Mouse (Mus musculus): Measurements from ENCODE around the gene Bcar3. TPM values are rescaled to one million over a fixed set of nuclear protein-coding genes. Genes with fewer than 3 reads are reported as not detected.

The Bcar3 gene
- polyA plus RNA-seq, 1 experiment from 2014 or later, result 2.8 TPM

- 67% methylated on average over 9 of the region's 9 CpGs for WGBS
- H3K4me1 ChIP-seq (ENCODE audit: control insufficient read depth in 2 of 2, insufficient read depth in 2 of 2, low read length in 2 of 2), result peaks cover 12 to 14% of the 10 kb centered on the region in 2 experiments
- H3K27me3 ChIP-seq (ENCODE audit: control insufficient read depth, insufficient read depth, low read length), result no peaks in the 10 kb centered on the region; the same call in 1 of the 2 replicates
- H3K27ac ChIP-seq (replicated peaks in 1 of 2; ENCODE audit: control insufficient read depth in 1 of 2, insufficient read depth in 1 of 2, low read depth in 2 of 2, low read length in 2 of 2), result no peak overlapping the region
- no peak for ATAC-seq (ENCODE audit: insufficient number of reproducible peaks, insufficient read depth, low FRiP score, low read depth)
- H3K9me3 ChIP-seq (ENCODE audit: control insufficient read depth, low read length), result no peaks in the 10 kb centered on the region
- H3K9ac ChIP-seq (ENCODE audit: low read length), result no peak overlapping the region
- no peaks in the 10 kb centered on the region for H3K36me3 ChIP-seq (ENCODE audit: control insufficient read depth, insufficient read depth, low read length)
- no peak overlapping the region for H3K4me2 ChIP-seq (ENCODE audit: low read length)
- no peak overlapping the region for H3K4me3 ChIP-seq (ENCODE audit: control insufficient read depth in 1 of 2, insufficient read depth in 1 of 2, low read depth in 1 of 2, low read length in 2 of 2)
Observed at GRCm38 (mm10) chr3:122403860-122404557, 110.1 kb downstream of the Bcar3 start.

GRCm38 (mm10) chr3:122405203-122405956 is 111.4 kb downstream of the Bcar3 start:
- Histone ChIP-seq H3K27ac (replicated peaks in 1 of 2; ENCODE audit: control insufficient read depth in 1 of 2, insufficient read depth in 1 of 2, low read depth in 2 of 2, low read length in 2 of 2) (no peak overlapping the region), H3K9ac (ENCODE audit: low read length) (no peak overlapping the region), H3K9me3 (ENCODE audit: control insufficient read depth, low read length) (no peaks in the 10 kb centered on the region), H3K4me1 (ENCODE audit: control insufficient read depth in 2 of 2, insufficient read depth in 2 of 2, low read length in 2 of 2) (peaks cover 12 to 14% of the 10 kb centered on the region in 2 experiments), H3K4me3 (ENCODE audit: control insufficient read depth in 1 of 2, insufficient read depth in 1 of 2, low read depth in 1 of 2, low read length in 2 of 2) (no peak overlapping the region), H3K27me3 (ENCODE audit: control insufficient read depth, insufficient read depth, low read length) (no peaks in the 10 kb centered on the region; the same call in 1 of the 2 replicates), H3K36me3 (ENCODE audit: control insufficient read depth, insufficient read depth, low read length) (no peaks in the 10 kb centered on the region), H3K4me2 (ENCODE audit: low read length) (no peak overlapping the region)
- 50% methylated on average over 8 of the region's 8 CpGs for WGBS
- ATAC-seq (ENCODE audit: insufficient number of reproducible peaks, insufficient read depth, low FRiP score, low read depth), result no peak

GRCm38 (mm10) chr3:122406416-122406815 is 112.5 kb downstream of the Bcar3 start:
- no peak overlapping the region for H3K9ac ChIP-seq (ENCODE audit: low read length)
- peaks cover 12 to 14% of the 10 kb centered on the region in 2 experiments for H3K4me1 ChIP-seq (ENCODE audit: control insufficient read depth in 2 of 2, insufficient read depth in 2 of 2, low read length in 2 of 2)
- H3K27ac ChIP-seq (replicated peaks in 1 of 2; ENCODE audit: control insufficient read depth in 1 of 2, insufficient read depth in 1 of 2, low read depth in 2 of 2, low read length in 2 of 2), result no peak overlapping the region
- no peak for ATAC-seq (ENCODE audit: insufficient number of reproducible peaks, insufficient read depth, low FRiP score, low read depth)
- H3K9me3 ChIP-seq (ENCODE audit: control insufficient read depth, low read length), result no peaks in the 10 kb centered on the region
- H3K4me2 ChIP-seq (ENCODE audit: low read length), result no peak overlapping the region
- no peak overlapping the region for H3K4me3 ChIP-seq (ENCODE audit: control insufficient read depth in 1 of 2, insufficient read depth in 1 of 2, low read depth in 1 of 2, low read length in 2 of 2)
- 73% methylated on average over 8 of the region's 8 CpGs for WGBS
- no peaks in the 10 kb centered on the region for H3K36me3 ChIP-seq (ENCODE audit: control insufficient read depth, insufficient read depth, low read length)
- no peaks in the 10 kb centered on the region; the same call in 1 of the 2 replicates for H3K27me3 ChIP-seq (ENCODE audit: control insufficient read depth, insufficient read depth, low read length)

- Histone ChIP-seq H3K4me2 (ENCODE audit: low read length) (no peak overlapping the region), H3K9me3 (ENCODE audit: control insufficient read depth, low read length) (no peaks in the 10 kb centered on the region), H3K27me3 (ENCODE audit: control insufficient read depth, insufficient read depth, low read length) (peaks cover 11% of the 10 kb centered on the region), H3K27ac (replicated peaks in 1 of 2; ENCODE audit: control insufficient read depth in 1 of 2, insufficient read depth in 1 of 2, low read depth in 2 of 2, low read length in 2 of 2) (no peak overlapping the region), H3K9ac (ENCODE audit: low read length) (no peak overlapping the region), H3K4me3 (ENCODE audit: control insufficient read depth in 1 of 2, insufficient read depth in 1 of 2, low read depth in 1 of 2, low read length in 2 of 2) (no peak overlapping the region), H3K36me3 (ENCODE audit: control insufficient read depth, insufficient read depth, low read length) (no peaks in the 10 kb centered on the region), H3K4me1 (ENCODE audit: control insufficient read depth in 2 of 2, insufficient read depth in 2 of 2, low read length in 2 of 2) (peaks cover 2 to 3% of the 10 kb centered on the region in 2 experiments; a peak in 2 of 4 replicates)
- 82% methylated on average over 6 of the region's 6 CpGs for WGBS
- ATAC-seq (ENCODE audit: insufficient number of reproducible peaks, insufficient read depth, low FRiP score, low read depth), result no peak
Observed at GRCm38 (mm10) chr3:122407757-122408156, 113.8 kb downstream of the Bcar3 start.

GRCm38 (mm10) chr3:122408798-122409311 is 114.9 kb downstream of the Bcar3 start:
- Histone ChIP-seq H3K9me3 (ENCODE audit: control insufficient read depth, low read length) (no peaks in the 10 kb centered on the region), H3K36me3 (ENCODE audit: control insufficient read depth, insufficient read depth, low read length) (no peaks in the 10 kb centered on the region), H3K4me1 (ENCODE audit: control insufficient read depth in 2 of 2, insufficient read depth in 2 of 2, low read length in 2 of 2) (peaks cover 4 to 6% of the 10 kb centered on the region in 2 experiments; a peak in 2 of 4 replicates), H3K9ac (ENCODE audit: low read length) (no peak overlapping the region), H3K4me2 (ENCODE audit: low read length) (no peak overlapping the region), H3K4me3 (ENCODE audit: control insufficient read depth in 1 of 2, insufficient read depth in 1 of 2, low read depth in 1 of 2, low read length in 2 of 2) (no peak overlapping the region), H3K27ac (replicated peaks in 1 of 2; ENCODE audit: control insufficient read depth in 1 of 2, insufficient read depth in 1 of 2, low read depth in 2 of 2, low read length in 2 of 2) (no peak overlapping the region), H3K27me3 (ENCODE audit: control insufficient read depth, insufficient read depth, low read length) (peaks cover 11% of the 10 kb centered on the region)
- 68% methylated on average over 15 of the region's 15 CpGs for WGBS
- ATAC-seq (ENCODE audit: insufficient number of reproducible peaks, insufficient read depth, low FRiP score, low read depth), result no peak

- H3K4me2 ChIP-seq (ENCODE audit: low read length), result no peak overlapping the region
- no peaks in the 10 kb centered on the region for H3K36me3 ChIP-seq (ENCODE audit: control insufficient read depth, insufficient read depth, low read length)
- peaks cover 5 to 6% of the 10 kb centered on the region in 2 experiments; a peak in 1 of 4 replicates for H3K4me1 ChIP-seq (ENCODE audit: control insufficient read depth in 2 of 2, insufficient read depth in 2 of 2, low read length in 2 of 2)
- H3K9me3 ChIP-seq (ENCODE audit: control insufficient read depth, low read length), result no peaks in the 10 kb centered on the region
- peaks cover 11% of the 10 kb centered on the region for H3K27me3 ChIP-seq (ENCODE audit: control insufficient read depth, insufficient read depth, low read length)
- H3K9ac ChIP-seq (ENCODE audit: low read length), result no peak overlapping the region
- no peak for ATAC-seq (ENCODE audit: insufficient number of reproducible peaks, insufficient read depth, low FRiP score, low read depth)
- no peak overlapping the region for H3K4me3 ChIP-seq (ENCODE audit: control insufficient read depth in 1 of 2, insufficient read depth in 1 of 2, low read depth in 1 of 2, low read length in 2 of 2)
- H3K27ac ChIP-seq (replicated peaks in 1 of 2; ENCODE audit: control insufficient read depth in 1 of 2, insufficient read depth in 1 of 2, low read depth in 2 of 2, low read length in 2 of 2), result no peak overlapping the region
- WGBS, result 76% methylated on average over 2 of the region's 2 CpGs
Observed at GRCm38 (mm10) chr3:122411590-122411989, 117.7 kb downstream of the Bcar3 start.

- no peak for ATAC-seq (ENCODE audit: insufficient number of reproducible peaks, insufficient read depth, low FRiP score, low read depth)
- Histone ChIP-seq H3K27ac (replicated peaks in 1 of 2; ENCODE audit: control insufficient read depth in 1 of 2, insufficient read depth in 1 of 2, low read depth in 2 of 2, low read length in 2 of 2) (no peak overlapping the region), H3K9ac (ENCODE audit: low read length) (0 out of 2 replicates have a peak overlapping the region, but pooled peaks have one; percentile 39), H3K4me1 (ENCODE audit: control insufficient read depth in 2 of 2, insufficient read depth in 2 of 2, low read length in 2 of 2) (peaks cover 5 to 6% of the 10 kb centered on the region in 2 experiments; a peak in 1 of 4 replicates), H3K36me3 (ENCODE audit: control insufficient read depth, insufficient read depth, low read length) (no peaks in the 10 kb centered on the region), H3K27me3 (ENCODE audit: control insufficient read depth, insufficient read depth, low read length) (peaks cover 14% of the 10 kb centered on the region), H3K4me2 (ENCODE audit: low read length) (peak overlapping the region; percentile 50), H3K4me3 (ENCODE audit: control insufficient read depth in 1 of 2, insufficient read depth in 1 of 2, low read depth in 1 of 2, low read length in 2 of 2) (peak overlapping the region; percentile 10 to 27; a peak in 2 of 4 replicates), H3K9me3 (ENCODE audit: control insufficient read depth, low read length) (no peaks in the 10 kb centered on the region)
- whole genome bisulfite sequencing, result 23% methylated on average over 17 of the region's 17 CpGs
Observed at GRCm38 (mm10) chr3:122413729-122414561, 120.0 kb downstream of the Bcar3 start.

Measured in heart, embryonic 14.5 days (tissue).